Mouse (Mus musculus) CD8-positive naive resting alpha-beta T cell, adult 2 months (primary cell): Measurements from ENCODE around the gene Fah.
A peak's percentile ranks its signal among the peaks of the same experiment; 100 is the strongest.

ENCODE experiments used
- DNase-seq, 2 experiments: peaks; one replicate each; pipeline ENCODE4 v3.0.0; 2022; ENCODE audit warnings: low read depth in 2 of 2, low spot score in 2 of 2

The Fah gene

DNA sequence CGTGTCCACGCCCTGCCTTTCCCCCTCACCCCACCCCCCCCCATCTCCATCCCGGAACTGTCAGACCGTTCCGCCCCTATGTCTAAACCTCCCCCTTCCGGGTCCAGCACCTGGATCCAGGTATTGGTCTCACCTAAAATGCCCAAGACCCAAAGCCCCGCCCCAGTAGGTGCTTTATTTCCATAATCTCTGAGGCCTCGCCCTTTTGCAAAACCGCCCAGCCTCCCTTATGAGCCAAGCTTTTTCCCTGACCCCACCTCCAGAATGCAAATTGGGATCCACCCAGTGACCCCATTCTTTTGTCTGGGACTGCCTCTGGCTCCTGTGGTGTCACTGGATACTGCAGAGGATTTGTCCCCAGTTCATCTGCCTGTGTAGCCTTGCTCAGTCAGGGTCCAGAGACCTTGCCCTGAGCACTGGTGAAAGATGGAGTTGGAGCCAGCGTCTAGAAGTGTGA is at the start of gene Fah:
Gene Fah (minus strand): TSS at position 430 of the 457 bp plus-strand sequence.
- DNase-seq, result no peak

DNA sequence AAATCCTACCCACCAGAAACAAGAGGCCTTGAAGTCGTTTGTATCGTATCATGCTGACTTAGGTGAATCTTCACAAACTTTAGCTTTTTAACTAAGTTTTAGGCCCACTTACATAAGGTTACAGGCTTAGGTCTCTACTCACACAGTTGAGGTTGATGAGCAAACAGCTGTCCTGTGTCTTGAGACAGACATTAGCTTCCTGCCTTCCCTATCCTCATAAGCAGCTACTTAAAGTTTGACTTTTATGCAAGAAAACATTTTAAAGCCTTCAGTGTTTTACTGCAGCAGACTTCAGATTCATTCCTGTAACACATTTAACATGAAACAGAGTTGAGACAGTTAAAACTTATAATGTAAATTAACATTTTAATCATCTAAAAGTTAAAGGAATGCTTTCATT is 46.2 kb upstream of the Fah start:
- no peak for DNase-seq

DNA sequence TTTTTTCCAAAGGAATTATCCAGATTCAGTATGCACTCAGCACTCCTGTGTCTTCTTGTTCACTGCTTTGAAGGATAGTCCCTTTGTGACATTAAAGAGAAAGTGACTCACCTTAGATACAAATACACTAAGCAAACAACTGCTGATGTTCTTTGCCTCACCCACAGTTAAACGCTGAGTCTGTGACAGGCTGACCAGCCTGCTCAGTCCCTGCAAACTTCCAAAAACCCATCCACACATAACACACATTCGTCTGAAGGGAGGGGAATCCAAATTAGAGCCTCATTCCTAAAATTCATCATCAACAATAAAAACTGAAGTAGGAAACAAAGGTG is 45.4 kb upstream of the Fah start:
- no peak for DNase-seq

DNA sequence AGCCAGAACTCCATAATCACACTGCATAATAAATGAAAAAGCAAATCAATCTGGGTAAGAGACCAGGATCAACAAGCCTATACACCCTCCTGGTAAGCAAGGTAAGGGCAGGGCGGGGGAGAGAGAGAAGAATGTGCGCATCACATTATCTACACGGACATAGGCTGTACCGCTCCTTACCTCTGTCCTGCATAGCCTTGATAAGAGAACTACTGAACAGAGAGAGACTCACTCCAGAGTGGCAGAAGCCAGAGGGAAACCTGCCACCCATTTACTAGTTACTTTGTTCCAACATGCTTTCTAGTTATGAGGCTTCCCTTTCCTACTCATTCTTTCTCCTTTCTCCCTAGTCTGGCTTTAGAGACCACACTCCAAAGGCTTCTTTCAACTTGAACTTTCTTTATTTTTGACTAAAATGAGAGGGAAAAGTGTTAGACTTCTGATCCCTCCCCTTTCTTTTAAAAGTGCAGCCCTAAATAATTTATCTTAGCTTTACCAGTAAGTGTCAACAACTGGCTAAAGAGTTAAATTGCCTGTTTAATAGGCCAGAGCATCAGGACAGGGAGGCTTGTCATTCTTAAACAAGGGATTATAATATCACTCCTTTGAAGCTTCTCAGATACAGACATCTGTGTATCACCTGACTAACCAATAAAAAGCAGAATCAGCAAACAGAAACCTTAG is 44.9 kb upstream of the Fah start:
- no peak for DNase-seq

DNA sequence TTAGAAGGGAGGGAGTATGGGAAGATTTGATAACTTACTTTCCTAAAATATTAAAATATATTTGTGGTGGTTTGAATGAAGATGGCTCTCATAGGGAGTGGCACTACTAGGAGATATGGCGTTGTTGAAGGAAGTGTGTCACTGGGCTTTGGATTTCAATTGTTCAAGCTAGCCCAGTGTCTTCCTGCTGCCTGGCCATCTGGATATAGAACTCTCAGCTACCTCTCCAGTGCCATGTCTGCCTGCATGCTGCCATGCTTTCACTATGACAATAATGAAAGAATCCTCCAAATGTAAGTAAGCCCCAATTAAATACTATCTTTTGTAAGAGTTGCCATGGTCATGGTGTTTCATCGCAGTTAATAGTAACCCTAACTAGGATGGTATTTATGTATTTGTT is 42.5 kb upstream of the Fah start:
- DNase-seq, result no peak

DNA sequence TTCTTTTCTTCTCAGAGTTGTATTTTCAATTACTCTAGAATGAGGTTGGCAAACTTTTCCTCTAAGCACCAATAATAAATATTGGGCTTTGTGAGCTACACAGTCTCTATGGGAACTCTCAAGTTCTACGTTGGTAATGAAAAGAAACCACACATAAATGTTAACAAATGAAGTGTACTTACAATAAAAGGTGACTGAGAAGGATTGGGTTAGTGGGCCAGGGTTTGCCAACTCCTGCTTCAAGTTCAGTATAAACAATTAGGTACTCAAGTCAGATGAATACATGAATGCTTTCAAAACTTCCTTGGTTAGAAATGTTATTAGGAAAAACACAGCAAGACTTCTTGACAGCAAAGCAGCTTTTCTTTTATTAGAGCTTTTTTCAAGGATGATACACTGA is 39.7 kb upstream of the Fah start:
- no peak for DNase-seq

DNA sequence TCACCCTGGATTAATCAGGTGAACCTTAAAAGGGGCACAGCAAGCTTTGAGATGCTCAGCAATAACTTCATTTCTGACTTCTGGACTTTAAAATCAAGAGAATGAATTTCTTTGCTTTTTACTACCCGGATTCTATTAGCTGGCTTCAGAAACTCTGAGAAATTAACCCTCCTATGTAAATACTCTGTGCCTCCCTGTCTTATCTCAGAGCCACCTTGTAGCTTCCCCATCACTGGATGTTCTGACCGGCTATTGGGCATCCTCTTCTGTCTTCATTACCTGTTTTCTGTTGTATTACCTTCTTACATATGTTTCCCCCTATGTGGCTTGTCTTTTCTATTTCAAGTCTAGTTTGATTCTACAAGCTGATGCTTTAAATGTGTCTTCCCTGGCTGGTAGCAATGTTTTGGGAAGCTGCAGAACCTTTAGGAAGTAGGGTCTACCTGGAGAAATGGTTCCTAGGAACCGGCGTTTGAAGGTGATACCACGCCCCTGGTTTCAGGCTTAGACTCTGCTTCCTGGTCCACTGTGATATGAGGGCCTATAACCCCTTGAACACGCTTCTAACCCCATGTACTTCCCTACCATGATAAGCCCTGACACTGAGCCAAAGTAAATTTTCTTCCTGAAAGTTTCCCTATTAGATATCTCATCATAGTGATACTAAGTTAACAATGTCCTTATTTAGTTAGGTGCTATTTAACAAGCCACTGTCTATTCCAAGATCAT is 36.9 kb upstream of the Fah start:
- no peak for DNase-seq

DNA sequence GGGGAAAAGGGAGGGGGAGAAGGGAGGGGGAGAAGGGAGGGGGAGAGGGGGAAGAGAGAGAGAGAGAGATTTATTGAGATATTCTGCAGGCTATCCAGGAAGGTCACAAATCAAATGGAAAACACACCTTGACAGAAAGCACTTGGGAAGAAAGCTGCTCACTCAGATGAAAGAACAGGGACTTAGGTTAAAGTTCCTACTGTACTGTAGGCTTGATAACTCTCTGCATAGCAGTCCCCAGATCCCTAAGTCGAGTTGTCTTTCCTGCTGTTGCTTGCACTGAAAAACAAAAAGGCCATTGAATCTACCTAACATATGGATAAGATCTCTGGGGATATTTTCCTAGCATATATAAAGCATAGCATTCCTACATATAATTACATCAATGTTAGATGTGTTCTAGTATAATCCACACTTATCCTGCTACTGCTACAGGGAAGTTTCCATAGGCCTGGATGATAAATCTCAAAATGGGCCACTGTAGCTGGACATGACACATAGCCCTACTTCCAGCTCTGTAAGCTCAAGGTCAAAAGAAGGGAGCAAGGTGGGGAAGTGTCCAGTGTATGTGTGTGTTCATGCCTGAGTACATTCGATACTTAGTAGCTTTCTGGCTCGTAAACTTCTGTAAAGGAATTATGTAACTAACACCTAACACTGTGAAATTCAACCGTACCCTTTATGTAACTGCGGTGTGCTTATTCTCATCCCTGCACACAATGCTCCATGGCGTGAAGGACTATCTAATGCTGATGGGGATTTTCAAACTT is 35.8 kb upstream of the Fah start:
- DNase-seq, result no peak

DNA sequence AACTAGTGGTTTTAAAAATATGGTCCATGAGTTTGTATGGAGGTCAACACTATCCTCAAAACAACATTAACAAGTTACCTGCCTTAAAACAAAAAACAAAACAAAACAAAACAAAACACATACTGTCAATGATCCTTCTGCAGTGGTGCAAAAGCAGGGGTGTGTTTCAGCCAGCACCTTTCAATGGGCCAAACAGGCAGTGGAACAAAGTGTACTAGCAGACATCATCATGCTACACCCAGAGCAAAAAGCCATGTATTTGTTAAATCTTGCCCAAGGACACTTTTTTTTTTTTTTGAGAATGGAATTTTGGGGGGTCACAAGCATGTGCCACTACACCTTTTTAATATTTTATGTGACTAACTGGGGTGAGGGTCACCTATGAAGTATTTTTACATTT is 30.4 kb upstream of the Fah start:
- DNase-seq, result no peak

DNA sequence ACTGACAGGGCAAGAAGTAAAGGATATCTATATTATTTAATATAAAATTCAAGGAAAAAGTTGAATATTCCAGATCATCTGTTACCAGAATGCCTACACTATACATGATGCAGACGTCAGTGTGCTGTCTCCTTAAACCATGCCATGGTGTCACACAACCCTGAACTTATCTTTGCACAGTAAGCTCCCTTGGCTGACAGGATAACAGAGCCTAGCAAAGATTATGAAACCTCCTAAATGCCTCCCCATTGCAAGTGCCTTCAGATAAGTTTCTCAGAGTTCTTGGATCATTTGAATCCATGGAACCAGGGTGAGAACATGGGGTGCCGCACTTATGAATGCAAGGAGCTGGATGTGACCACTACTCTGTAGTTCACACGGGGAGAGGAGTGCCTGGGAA is 25.4 kb upstream of the Fah start:
- DNase-seq, result no peak

DNA sequence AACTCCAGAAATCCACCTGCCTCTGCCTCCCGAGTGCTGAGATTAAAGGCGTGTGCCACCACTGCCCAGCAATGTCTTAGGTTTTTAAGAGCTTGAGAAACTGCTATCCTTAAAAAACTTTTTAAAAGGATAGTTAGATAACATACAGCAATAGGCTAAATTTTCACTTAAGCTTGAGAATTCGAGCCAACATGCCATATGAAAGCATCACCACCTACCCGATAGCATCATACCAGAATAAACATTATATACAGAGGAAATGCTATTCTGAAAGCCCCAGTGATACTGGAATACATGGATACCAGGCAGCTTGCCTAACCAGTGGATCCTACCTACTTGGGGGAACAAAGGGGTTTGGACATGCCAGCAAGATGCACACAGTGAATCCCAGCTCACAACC is 17.2 kb upstream of the Fah start:
- no peak for DNase-seq

DNA sequence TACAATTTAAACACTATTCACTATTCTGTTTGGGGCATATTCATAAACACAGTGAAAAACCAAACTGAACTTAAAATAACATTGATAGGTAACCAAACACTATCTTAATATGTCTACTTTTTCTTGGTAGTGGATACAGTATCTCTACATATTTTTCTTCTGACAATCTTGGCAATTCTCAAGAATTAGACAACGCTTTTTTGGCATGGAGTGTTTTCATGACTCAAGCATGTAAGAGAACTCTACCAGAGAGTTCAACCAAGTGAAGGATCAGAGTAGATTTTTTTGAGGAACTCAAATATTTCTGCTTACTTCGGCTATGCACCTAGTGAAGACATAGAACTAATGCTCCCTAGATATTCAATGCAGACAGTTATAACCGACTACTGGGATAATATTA is 14.4 kb upstream of the Fah start:
- DNase-seq, result no peak

DNA sequence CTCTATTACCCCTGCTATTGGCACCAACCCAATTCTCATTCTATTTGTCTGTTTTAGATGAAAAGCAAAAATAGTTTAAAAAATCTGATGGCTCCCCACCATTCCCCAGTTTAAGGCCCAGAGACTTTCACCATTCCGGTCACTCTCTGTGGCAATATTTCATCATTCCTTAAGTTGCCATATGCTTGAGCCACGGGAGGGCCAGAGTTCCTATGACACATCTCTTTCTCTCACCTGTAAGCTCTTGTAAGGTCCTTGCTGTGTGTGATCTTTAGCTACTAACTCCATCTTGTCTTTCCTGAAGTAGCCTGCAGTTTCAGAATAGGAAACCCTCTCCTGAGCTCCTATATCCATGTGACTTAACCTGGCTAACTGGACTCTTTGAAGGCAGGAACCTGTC is 12.4 kb upstream of the Fah start:
- DNase-seq, result no peak

DNA sequence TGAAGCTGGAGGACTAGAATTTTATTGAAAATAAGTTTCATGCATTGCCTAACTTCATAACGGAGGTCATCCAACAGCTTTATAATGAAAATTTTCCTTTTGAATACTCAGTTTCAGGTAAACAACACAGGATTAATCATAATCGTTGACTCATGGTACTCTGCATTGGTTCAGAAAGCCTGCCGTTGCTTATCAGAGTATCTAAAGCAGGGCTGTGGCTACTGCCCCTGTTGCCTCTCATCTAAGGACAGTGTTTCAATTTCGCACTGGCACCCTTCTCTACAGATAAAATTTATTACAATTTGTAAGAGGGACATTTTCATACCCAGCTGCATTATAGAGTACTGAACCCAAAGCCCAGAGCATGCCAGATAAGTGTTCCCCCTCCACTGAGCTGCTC is 5.9 kb upstream of the Fah start:
- DNase-seq, result no peak

DNA sequence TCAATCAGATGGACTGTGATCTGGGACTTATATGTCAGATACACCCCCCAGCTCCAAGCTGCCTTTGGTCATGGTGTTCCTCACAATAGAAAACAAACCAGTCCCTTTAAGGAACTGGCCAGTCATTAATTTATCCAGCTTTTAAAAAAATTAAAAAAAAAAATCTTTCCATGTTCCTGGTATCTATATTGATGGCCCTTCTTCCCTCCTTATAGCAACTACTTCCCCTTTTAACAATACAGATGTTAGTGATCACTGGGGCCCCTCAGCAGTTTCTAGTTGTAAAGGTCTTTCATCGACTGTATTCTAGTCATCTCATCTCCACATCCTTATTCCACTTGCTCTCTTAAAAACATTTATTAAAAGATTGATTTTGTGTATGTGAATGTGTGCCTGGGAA is 5.1 kb upstream of the Fah start:
- no peak for DNase-seq

DNA sequence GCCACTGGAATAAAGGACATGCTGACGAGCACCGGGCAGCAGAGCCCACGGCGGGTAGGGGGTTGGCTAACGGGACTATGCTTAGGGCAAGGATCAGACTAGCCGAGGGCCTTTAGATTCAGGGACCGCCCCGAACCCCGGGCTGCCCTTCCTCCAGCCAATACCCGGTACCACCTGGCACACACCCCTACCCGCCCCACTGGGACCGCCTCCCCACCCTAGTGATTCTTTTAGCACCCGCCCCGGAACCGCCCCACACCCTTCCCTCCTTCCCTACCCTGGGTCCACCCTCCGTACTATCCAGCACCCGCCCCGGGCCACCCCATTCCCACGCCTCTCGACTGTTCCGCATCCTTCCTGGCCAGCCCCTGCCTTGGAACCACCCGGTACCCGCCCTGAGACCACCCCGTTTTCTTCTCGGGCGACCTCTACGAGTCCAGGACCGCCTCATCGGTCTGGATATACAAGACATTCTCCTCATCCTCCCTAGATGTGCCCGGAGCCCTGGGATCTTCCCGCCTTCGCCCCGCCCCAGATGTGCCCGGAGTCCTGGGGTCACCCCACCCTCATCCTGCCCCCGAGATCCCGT is 724 bp downstream of the Fah start:
- peak in 1 of 2 experiments; percentile 24 for DNase-seq

DNA sequence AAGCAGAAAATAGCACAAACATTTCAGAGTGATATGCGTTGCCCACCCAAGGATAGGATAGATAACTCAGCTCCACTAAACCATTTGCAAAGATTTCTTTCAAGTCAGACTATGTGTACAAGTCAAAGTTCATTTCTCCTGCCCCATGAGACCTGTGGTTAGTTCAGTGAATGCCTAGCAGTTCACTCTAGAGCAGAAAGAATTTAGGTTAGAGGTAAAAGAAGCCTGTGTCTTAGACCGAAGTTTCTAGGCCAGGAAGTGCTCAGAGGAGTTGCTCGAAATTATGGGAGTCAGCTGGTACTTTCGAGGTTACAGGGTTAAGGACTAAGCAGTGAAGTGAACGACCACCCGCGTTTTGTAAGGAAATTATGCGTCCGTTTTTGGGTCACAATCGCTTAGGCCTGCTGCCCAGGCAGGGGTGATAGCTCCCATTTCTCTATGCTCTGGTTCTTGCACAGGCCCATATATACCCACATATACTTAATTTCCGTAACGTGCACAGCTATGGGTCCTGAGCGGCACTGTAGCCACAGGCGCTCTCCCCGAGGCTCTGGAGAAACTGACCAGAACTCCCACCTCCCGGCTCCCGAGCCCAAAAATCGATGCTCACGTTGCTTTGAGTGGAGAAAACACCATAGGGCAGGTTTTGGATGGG is 1.4 kb downstream of the Fah start:
- DNase-seq, result no peak

DNA sequence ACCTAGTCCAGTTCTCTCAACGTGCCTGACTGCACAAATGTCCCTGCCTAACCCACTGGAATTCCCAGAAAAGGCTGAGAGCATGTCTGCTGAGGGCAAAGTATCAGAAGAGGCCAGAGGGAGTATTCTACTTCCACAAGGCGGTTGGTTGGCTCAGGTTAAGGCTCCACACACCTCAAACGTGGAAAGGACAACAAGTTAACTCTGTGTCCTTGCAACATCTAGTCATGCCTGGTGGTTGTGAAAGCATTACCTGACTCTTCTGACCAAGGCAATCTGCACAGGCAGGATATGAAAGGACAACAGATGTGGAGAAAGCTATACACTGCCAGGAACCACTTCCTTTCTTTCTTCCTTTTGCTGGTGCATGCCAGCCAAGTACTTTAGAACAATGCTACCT is 2.0 kb downstream of the Fah start:
- no peak for DNase-seq

DNA sequence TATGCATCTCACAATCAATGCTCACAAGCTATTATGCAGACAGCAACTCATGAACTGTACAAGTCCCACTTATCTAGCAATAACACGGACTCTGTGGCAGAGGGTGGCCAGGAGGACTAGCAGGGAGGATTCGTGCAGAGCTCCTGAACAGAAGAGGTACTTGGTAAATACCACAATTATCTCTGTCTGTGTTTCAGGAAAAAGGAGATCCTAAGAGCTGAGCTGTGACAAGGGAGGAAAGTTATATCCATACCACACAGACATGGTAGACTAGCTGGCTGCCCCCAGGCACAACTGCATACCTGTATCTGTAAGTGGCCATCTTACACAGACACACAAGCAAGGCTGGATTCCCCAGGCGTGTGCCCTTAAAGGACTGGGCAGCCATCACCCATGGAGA is 5.2 kb downstream of the Fah start:
- no peak for DNase-seq

DNA sequence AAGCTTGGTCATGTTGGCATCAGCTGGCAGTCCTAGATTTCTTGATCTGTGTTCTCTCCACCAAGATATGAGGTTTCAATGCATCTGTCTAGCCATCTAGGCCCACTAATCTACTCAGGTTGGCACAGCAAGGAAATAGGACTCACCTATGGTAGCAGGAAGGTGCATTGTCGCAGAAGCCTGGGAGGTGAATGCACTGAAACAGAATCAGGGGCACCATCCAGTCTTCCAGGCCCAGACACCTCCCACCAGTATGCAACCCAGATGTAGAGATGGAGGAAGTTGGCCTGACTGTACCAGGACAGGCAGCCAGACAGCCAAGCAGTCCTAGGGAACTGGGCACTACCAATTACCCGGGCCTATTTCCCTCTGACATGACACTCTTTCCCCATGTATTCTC is 5.9 kb downstream of the Fah start:
- DNase-seq, result no peak

DNA sequence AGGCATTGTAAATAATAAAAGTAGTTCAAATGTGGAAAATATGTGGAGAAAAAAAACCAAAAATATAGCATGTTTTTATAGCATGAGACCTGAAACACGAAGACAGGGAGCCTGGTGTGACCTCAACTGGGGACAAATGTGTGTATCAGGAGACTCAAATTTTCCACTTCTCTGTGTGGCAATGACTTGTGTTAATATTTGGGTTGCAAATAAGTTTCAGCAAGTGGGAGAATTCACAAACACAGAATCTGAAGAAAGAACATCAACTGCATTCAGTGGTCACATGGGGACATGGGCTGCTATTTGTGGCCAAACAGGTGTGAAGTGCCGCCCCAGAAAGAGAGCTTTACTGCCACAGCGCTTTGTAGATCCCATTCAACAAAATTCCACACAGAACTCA is 9.9 kb downstream of the Fah start:
- DNase-seq, result no peak

DNA sequence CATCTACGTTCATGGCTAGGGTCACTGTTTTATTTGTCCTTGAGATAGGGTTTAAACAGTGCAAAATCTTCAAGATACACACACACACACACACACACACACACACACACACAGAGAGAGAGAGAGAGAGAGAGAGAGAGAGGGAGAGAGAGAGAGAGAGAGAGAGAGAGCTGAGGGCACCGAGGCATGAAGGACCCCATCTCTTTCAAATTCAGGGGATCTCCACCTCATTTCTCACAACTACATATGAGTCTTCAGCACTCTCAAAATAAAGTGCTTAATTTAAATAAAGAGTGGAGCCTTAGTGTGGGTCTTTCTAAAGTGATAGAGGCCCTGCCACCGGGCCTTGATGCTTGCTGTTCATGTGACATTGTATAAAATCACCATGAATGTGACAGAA is 10.5 kb downstream of the Fah start:
- DNase-seq, result no peak
